Mouse (Mus musculus): ENCODE data around the gene Brd4. TPM values are rescaled to one million over a fixed set of nuclear protein-coding genes. Genes with fewer than 3 reads are reported as not detected.
A peak's percentile ranks its signal among the peaks of the same experiment; 100 is the strongest.
"Not testable (repeated sequence)": the region's sequence is repeated elsewhere in the genome, so short reads cannot be mapped to it uniquely, and the experiment has no call there.

Gene Brd4
- polyA plus RNA-seq, 2 experiments from 2014 or later: 60.5 to 81.2 TPM

GRCm38 (mm10) chr17:32229256-32229655 lies 55.3 kb downstream of the Brd4 start:
- no peak for ATAC-seq

DNA sequence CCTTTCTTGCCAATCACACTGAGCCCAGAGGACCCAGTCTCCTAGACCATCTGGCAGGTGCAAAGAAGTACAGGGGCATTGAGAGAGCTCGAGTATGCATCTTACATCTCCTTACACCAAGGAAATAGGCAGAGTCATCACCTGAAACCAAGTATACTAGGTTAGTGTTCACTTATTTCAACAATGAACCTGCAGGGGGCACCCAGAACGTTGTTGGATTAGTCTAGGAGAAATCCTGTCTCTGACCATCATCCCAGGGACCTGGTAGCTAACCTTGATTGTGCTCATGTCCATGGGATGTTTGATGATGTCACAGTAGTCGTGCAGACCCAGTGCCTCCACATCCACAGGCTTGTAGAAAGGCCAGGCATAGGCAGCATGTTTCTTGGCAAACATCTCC lies 63.6 kb downstream of the Brd4 start:
- no peak for ATAC-seq

GRCm38 (mm10) chr17:32215587-32215986 lies 68.9 kb downstream of the Brd4 start:
- not testable (repeated sequence) for ATAC-seq

DNA sequence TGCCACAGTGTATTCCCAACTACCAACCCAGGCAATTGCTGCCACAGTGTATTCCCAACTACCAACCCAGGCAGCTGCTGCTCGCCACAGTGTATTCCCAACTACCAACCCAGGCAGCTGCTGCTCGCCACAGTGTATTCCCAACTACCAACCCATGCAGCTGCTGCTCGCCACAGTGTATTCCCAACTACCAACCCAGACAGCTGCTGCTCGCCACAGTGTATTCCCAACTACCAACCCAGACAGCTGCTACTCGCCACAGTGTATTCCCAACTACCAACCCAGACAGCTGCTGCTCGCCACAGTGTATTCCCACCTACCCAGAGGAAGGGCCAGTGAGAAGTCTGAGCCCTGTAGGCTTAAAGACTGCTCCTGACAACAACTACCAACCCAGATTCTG lies 73.0 kb downstream of the Brd4 start:
- not testable (repeated sequence) for ATAC-seq

GRCm38 (mm10) chr17:32209752-32210151 lies 74.8 kb downstream of the Brd4 start:
- ATAC-seq: no peak

GRCm38 (mm10) chr17:32209144-32209543 lies 75.4 kb downstream of the Brd4 start:
- no peak for ATAC-seq

DNA sequence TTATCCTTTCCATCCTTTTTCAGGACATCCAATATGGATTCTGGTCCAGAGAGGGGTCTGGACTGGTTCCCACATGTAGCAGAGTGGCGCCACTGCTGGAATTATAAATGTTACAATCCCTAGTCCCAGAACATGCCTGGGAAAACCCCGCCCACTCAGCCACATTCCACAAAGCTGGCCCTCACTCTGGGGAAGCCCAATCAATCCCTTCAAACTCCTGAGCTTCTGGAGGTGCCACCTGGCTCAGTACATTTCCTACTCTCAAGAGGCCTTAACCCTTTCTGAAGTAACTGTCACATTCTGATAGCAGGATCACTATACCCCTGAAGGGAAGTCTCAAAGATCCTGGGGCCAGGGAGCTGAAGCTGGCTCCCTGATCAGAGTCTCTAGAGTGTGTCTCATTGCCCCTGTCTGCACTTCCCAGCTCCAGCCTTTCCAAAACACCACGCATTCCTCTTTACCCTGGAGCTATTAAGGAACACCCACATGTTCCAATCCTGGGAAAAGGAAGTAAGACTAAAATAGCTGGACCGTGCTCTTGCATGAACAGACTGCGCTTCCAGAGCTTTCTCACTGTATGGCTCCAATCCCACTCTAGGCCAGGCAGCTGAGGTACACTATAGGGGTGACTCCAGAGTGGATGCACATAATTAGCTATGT lies 76.8 kb downstream of the Brd4 start:
- ATAC-seq: no peak

DNA sequence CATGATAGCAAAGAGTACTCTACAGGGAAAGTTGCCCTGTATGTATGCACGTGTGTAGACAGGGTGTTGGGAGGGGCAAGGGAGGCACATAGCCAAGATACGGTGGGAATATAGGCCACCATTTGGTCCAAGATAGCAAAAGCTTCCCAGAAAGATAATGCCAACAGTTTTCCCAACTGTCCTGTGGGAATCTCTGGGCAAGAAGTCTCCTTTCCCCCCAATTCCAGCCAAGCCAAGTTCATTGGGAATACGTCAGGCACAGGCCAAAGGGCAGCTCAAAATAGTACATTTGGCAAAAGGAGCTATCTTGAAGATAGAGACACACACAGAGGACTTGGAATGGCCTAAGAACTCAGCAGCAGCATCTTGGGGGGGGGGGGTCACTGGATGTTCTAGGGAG lies 79.2 kb downstream of the Brd4 start:
- no peak for ATAC-seq

DNA sequence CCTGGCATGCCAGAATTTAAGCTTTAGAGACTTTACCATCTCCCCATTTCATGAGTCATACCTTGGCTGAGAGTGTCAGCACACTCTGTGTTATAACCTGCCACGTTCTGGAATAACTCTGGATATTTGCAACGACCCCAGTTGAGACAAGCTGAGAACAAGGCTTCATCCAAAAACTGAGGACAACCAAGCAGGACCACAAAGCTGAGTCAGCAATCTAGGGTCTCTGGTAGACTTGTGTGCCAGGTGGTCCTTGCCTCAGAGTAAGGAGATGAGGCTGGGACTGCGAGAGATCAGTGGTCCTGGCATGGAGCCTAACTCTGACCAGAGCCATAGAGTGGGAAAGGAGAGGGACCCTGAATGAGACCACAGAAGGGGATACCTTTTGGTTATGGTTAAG lies 81.5 kb downstream of the Brd4 start:
- ATAC-seq: no peak

GRCm38 (mm10) chr17:32201086-32201485 lies 83.4 kb downstream of the Brd4 start:
- no peak for ATAC-seq

- no peak for ATAC-seq
These were observed 84.7 kb downstream of the Brd4 start for GRCm38 (mm10) chr17:32199796-32200195.

DNA sequence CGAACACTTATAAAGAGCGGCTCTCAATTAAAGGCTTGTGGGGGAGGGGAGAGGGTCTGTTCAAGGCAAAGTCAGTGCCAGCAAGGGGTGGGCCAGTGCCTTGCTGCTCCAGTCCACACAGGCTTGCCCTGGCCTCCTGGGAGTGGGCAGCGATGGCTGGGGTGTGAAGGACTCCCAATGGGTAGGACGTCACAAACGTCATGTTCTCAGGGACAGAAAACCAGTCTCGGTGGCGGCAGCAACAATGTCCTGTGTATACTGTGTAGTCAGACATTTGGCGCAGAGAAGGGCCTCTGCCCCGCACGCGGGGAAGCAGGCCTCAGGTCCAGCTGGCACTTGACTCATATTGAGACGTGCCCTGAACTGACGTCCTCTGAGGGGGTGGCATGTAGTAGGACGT lies 87.4 kb downstream of the Brd4 start:
- no peak for ATAC-seq

DNA sequence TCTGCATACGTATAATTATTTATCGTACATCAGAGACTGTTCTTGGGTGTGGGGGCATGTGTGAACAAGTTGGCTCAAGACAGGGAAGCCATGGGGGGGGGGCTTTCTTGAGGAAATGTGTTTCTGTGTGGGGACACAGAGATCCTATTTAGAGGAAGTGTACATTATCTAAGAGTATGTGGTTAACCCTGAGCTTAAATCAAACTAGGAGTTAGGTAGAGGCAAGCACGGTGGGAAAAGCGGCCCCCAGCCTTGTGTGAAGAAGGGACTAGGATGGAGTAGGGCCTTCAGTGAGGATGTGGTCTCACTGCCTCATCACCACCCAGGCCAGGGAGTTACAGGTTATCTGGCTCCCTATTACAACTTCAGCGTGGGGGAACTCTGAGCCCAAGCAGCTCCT lies 88.8 kb downstream of the Brd4 start:
- no peak for ATAC-seq

GRCm38 (mm10) chr17:32193010-32193409 lies 91.5 kb downstream of the Brd4 start:
- ATAC-seq: no peak

GRCm38 (mm10) chr17:32189850-32190249 lies 94.7 kb downstream of the Brd4 start:
- ATAC-seq: peak; percentile 61

DNA sequence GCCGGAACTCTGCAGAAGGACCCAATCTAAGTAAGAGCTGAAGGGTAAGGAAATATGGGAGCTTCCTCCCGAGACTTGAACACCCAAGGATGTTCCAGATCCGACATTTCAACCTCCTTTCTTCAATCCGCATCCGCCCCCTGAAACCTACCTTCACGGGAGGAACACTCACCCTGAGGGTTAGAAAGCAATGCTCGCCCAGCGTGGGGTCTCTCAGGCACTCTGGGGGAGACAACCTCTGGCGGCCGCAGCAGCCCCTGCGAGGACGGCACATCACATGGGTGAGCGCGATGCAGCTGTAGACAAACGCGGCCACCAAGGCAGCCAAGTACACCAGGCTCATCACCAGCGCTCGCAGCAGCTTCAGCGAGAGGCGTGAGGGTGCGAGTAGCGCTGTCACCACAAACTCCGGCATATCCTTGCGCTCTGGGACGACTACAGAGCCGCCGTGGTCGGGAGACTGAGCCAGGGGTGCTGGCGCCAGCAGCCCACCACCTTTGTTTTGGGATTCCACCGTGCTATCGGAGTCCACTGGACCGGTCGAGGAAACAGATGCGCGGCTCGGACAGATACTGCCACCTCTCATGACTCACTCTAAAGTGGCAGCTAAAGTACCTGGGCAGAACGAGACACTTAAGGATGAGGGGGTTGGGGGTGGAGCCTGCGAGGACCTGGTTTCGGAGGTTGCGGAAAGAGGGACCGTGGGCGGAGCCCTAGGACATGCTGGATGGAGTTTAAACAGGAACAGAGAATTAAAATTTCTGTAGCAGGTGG lies 95.5 kb downstream of the Brd4 start, which contains the start of gene Ephx3:
Gene Ephx3, minus strand, starts transcription at position 687 of the 774 bp plus-strand sequence.
- ATAC-seq: peak; percentile 14

- ATAC-seq: no peak
These were observed 101.5 kb downstream of the Brd4 start for GRCm38 (mm10) chr17:32183017-32183416.

- ATAC-seq: no peak
These were observed 104.7 kb downstream of the Brd4 start for GRCm38 (mm10) chr17:32179621-32180491.

DNA sequence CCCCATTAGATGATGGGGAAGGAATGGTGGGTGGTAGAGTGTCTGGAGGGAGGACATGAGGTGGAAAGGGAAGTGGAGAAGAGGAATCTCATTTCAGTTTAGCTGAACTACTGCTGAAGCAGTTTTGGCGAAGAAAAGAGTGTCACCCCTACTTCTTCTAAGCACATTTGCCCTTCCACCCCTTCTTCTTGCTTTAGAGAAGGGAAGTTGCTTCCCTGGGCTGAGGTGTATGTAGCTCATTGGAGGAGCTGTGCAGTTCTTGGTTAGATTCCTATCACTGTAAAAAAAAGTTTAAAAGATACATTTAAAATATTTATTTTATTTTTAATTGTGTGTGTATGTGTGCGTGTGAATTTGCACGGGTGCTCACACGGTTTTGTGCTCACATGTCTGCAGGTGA lies 107.6 kb downstream of the Brd4 start:
- ATAC-seq: no peak

DNA sequence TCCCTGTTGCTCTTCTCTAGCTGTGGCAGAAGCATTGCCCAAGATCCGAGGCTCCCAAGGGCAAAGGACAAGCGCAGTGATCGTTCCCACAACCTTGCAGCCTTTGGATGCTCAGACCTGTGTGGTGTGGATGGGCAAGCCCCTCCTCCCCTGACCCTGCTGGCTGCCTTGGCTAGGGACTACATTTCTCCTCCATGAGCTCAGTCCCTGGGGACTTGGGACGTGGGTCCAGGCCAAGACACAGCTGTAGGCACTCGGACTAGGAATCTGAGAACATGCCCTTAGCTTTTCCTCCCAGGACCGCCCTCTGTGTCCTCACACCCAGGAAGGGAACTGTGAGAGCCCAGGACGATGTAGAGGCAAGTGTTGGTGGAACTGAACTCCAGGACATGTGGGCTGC lies 111.4 kb downstream of the Brd4 start:
- ATAC-seq: no peak

GRCm38 (mm10) chr17:32172485-32172884 lies 112.0 kb downstream of the Brd4 start:
- no peak for ATAC-seq

DNA sequence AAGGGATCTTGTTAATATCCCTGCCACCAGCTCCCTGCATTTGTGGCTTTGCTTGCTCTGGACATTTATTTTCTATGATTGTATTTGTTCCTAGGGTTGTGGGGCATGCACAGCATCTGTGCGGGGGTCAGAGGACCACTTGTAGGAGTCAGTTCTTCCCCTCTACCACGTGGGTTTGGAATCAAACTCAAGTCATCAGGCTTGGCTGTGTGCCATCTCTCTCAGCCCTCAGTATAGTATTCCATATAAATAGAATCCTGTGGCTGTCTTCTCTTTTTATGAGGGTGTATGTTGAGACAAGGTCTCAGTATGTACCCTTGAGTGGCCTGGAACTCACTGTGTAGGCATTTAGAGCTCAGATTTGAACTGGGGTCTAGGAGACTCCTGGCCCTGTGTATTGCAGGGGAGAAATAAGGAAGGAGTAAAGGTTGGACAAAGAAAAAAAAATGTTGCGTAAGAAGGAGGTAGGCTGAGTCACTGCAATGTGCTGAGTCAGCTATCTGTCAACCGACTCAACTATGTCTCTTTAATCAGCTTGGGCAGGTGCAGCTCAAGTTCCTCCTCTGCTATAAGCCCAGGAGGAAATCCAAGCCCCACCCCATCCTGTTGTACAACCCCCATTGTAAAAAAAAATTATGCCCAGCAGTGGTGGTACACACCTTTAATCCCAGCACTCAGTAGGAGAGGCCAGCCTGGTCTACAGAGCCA lies 114.8 kb downstream of the Brd4 start:
- no peak for ATAC-seq

- ATAC-seq: no peak
These were observed 117.8 kb downstream of the Brd4 start, which contains the start of gene Notch3 for GRCm38 (mm10) chr17:32166687-32167086. Notch3 (minus strand) TSS chr17:32166852.
